Mouse (Mus musculus): ENCODE measurements around the gene Ubl7. TPM values are rescaled to one million over a fixed set of nuclear protein-coding genes. Genes with fewer than 3 reads are reported as not detected.

The Ubl7 gene
- polyA plus RNA-seq, 1 experiment: 88.7 TPM

DNA sequence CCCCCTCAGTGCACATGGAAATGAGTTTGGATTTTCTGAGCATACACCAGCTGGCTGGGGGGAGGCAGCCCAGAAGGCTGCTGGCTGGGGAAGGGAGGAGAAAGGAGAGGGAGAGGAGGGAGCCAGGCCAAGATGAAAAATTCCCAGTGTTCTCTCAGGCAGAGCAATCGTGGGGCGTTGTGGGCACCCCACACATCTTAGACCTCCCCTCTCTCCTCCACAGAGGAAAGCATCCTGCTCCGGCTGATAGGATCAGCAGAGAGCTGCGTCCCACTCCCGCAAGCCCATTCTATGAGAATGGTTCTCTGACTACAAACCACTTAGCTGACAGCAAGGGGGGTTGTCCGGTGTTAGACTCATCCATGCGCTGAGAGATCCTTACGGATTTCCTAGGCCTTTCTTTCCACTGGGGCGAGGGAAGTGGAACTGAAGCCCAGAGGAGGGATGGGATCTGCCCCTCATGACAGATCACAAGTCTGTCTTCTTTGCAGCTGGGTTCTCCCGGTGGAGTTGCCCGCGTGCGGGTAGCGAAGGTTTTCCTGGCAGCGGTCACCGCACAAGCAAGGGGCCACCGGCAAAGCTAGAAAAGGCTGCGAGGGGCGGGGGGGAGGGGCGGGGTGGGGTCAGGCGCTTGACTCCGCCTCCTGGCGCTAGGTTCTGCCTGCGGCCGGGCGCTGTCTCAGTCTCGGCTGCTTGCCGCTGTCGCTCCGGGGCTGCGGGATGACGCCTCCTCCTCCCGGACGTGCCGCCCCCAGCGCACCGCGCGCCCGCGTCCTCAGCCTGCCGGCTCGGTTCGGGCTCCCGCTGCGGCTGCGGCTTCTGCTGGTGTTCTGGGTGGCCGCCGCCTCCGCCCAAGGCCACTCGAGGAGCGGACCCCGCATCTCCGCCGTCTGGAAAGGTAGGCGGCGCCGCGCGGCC is 28.9 kb downstream of the Ubl7 start, which contains the start of gene Sema7a:
Gene Sema7a, plus strand, starts transcription at position 682 of the 918 bp plus-strand sequence.
- no peak for TF ChIP-seq GATA1 (IDR thresholded peaks at IDR 0.05; ENCODE audit: low read length)

GRCm38 (mm10) chr9:57940349-57940794 is 29.6 kb downstream of the Ubl7 start:
- no peak for TF ChIP-seq GATA1 (IDR thresholded peaks at IDR 0.05; ENCODE audit: low read length)

GRCm38 (mm10) chr9:57940861-57941638 is 30.3 kb downstream of the Ubl7 start:
- no peak for TF ChIP-seq GATA1 (IDR thresholded peaks at IDR 0.05; ENCODE audit: low read length)

GRCm38 (mm10) chr9:57942039-57942438 is 31.3 kb downstream of the Ubl7 start:
- TF ChIP-seq GATA1 (IDR thresholded peaks at IDR 0.05; ENCODE audit: low read length): no peak

- no peak for TF ChIP-seq GATA1 (IDR thresholded peaks at IDR 0.05; ENCODE audit: low read length)
Measured at GRCm38 (mm10) chr9:57943067-57943466, 32.3 kb downstream of the Ubl7 start.

- no peak for TF ChIP-seq GATA1 (IDR thresholded peaks at IDR 0.05; ENCODE audit: low read length)
Measured at GRCm38 (mm10) chr9:57944572-57944971, 33.8 kb downstream of the Ubl7 start.

DNA sequence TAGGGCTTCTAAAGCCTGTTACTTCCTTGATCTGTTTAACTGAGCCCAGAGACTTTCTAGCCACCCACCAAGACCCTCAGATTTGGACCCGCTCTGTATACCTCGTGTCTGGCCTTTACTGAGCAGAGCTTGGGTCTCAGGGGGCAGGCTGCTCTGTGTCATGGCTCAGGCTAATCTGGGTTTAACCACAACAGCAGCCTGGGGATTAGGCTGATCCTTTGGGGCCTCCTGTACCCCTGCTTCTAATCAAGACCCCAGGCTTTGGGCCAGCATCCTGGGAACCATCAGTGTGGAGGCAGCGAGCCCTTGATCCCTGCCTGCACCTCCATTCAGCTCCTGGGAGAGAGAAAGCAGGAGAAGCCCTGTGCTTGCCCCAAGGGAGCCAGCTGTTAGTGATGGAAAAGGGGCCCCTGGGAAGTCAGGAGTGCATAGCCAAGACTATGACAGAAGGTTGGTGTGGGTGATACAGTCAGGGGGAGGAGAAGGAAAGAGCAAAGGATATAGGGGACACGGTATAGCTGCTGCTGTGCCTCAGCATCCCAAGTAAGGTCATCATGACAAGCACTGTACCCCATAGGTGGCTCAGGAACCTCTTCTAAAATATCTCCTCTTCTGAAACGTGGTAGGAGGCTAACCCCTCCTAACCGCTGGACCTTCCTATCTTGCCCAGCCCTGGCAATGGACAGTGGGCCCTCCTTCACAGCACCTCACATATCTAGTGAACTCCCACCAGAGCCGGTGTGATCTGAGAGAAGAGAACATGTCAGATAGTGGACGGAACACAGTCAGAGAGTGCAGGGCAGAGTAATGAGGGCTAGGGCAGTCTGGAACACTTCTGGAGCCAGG is 35.2 kb downstream of the Ubl7 start:
- no peak for TF ChIP-seq GATA1 (IDR thresholded peaks at IDR 0.05; ENCODE audit: low read length)

DNA sequence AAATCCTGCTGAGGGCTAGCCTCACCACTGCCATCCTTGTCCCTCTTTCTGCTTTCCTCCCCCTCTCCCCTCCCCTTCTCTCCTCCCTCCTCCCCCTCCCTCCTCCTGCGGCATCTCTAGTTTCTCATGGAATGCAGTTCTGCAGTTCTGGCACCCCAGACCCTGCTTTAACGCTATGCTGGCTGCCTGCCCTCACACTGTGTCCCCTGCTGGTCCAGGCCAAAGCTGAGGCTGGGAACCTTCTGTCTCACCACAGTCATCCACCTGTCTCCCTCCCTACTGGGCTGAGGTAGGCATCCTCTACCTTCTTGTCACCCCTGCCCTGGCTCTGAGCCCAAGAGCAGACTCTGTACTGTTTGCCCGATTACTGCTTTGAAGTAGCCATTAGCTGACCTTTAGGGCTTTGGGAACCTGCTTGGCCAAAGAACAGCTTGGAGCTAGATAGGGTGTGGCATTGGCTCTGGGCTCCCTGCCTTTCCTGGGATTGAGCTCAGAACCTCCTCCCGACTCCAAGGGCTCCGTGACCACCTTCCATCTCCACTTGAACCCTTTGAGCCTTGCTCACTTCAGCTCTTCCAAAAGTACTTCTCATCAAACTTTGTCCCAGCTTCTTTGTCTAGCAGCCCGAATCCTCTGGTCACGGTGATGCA is 36.7 kb downstream of the Ubl7 start:
- no peak for TF ChIP-seq GATA1 (IDR thresholded peaks at IDR 0.05; ENCODE audit: low read length)

DNA sequence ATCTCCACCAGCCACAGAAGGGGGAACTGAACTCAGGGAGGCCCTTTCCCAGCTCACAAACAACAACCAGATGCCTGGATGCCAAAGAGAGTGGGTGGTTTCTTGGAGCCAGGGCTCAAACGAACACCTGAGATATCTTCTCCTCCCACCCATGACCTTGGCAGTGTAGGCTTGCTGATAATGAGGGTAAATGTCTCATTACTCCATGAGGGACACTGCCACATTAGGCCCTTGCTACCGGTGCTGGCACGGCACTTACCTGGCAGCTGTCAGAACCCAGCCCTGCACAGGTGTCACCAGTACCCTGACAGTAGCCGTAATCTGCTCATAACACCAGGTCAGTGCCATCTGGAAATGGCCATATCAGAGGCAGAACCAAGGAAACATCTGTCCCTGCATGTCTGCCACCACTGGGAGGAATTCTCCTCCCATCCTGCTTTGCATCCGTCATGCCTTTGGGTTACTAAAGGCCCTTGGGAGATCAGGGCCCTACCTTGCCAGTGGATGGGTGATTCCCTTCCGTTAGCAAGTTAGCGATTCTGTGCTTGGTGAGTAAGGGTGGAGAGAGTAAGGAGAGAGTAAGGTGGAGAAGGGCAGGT is 37.7 kb downstream of the Ubl7 start:
- TF ChIP-seq GATA1 (IDR thresholded peaks at IDR 0.05; ENCODE audit: low read length): no peak

- TF ChIP-seq GATA1 (IDR thresholded peaks at IDR 0.05; ENCODE audit: low read length): no peak
Measured at GRCm38 (mm10) chr9:57949102-57949704, 38.4 kb downstream of the Ubl7 start.

DNA sequence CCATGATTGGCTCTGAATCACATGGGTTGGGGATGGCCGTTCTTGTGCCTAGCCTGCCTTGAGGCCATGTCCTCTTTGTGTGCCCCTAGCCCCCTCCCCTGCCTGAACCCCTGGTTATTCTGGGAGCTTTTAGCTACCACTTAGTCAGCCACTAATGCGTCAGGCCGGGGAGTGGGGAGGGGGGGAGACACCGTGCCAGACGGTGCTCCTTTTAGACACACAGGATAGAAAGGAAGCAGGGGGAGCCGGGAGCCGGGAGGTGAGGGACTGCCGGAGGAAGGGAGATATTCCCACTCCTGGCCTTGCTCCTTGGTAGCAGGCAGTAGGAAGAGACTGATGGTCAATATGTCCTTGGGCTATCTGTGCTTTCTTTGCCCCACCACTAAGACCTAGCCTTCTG is 39.1 kb downstream of the Ubl7 start:
- TF ChIP-seq GATA1 (IDR thresholded peaks at IDR 0.05; ENCODE audit: low read length): no peak

DNA sequence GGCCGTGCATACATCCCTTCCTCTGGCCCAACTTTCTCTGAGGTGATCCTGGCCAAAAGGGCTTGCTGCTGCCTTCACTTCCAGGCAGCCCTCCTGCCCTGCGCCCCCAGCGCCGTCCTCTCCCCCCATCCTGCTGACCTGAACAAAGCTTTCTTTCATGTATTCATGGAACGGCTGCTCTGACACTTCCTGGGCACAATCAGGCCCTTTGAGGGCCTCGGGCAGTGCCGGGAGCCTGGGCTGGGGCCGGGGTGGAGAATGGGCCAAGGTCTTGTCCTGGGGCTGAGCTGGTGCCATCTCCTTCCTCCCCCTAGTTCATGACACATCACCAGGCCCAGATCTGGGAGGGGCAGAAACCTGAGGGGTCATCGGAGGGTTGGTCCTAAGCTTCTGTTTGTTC is 39.7 kb downstream of the Ubl7 start:
- no peak for TF ChIP-seq GATA1 (IDR thresholded peaks at IDR 0.05; ENCODE audit: low read length)

DNA sequence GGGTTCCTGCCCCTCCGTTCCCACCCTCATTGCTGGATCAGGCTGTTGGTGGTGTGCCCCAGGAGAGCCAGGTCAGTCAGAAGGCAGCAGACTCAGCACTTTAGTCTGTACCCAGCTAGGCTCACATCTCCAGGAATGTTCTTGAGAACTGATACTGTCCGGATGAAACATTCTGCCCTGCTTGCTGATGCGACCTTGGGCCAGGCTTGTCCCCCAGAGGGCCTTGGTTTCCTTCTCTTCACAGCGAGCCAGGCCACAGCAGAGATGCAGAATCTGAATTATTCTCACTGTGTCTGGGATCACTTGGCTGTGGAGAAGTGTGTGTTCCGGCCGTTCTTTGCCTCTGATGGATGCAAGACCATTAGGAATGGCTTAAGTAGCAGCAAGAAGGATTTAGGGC is 41.2 kb downstream of the Ubl7 start:
- no peak for TF ChIP-seq GATA1 (IDR thresholded peaks at IDR 0.05; ENCODE audit: low read length)
